Mouse (Mus musculus) erythroblast, adult 5-6 weeks (primary cell): ENCODE data around the gene Slc12a8. TPM values are rescaled to one million over a fixed set of nuclear protein-coding genes. Genes with fewer than 3 reads are reported as not detected.

Experiments used
- ATAC-seq: replicated peaks from 2 replicates; pipeline ENCODE4 v1.8.0; 2016; ENCODE audit warnings: moderate number of reproducible peaks, mild to moderate bottlenecking, moderate TSS enrichment, inconsistent platforms; ENCODE audit not compliant: poor library complexity, low FRiP score, severe bottlenecking
- total RNA-seq, 2 experiments: library from RNA; stranded (forward) in 1 of 2; stranded (reverse) in 1 of 2; fragments of 150-400 nt in 1 of 2; fragments of 200-764, 138-1000 nt in 1 of 2; gene quantifications; 2 replicates each; pipeline versions ENCODE4 v1.2.3 to v1.2.4; 2015 to 2017; ENCODE audit warnings: low replicate concordance in 2 of 2

Slc12a8 gene
- total RNA-seq, 2 experiments from 2014 or later, result not detected

DNA sequence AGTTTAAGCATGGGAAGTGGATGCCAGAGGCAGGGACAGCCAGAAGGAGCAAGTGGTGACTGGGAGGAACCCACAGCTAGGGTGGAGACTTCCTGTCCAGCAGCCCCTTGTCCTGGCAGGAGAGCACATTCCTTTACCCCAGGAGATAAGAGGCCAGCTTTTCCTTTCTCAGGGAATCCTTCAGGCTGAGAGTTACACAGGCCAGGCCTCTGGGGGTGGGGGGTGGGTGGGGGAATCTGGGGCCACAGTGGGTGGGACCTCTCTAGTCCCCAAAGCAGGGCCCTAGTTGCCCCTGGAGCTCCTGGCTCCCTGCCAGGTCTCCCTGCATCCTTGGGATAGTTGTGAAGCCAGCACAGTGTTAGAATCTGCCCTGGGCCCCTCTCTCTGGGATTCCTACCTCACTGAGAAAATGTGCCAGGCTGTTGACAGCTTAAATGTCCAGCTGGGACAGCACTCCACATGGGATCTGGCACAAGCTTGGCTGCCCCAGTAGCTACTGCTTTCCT lies 63.7 kb downstream of the Slc12a8 start:
- ATAC-seq, result no peak

- ATAC-seq, result no peak
Measured at GRCm38 (mm10) chr16:33581661-33582099, 64.6 kb downstream of the Slc12a8 start.

DNA sequence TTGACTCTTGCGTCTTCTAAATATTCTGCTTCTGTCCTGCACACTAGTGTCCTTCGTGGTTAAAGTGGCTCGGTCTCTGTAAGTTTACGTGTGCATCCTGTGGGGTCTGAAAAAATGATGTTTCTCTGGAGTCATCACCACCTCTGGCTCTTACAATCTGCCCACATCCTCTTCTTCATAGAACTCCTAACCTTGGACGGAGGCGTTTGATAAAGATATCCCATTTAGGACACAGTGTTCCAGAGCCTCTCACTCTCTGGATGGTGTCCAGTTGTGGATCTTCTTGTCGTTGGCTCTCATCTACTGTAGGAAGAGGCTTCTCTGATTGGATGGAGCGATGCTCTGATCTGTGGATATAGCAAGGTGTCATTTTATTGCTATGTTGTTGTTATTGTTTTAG lies 65.4 kb downstream of the Slc12a8 start:
- no peak for ATAC-seq

- no peak for ATAC-seq
Measured at GRCm38 (mm10) chr16:33583333-33583732, 66.2 kb downstream of the Slc12a8 start.

- ATAC-seq, result no peak
Measured at GRCm38 (mm10) chr16:33583881-33584454, 66.8 kb downstream of the Slc12a8 start.

DNA sequence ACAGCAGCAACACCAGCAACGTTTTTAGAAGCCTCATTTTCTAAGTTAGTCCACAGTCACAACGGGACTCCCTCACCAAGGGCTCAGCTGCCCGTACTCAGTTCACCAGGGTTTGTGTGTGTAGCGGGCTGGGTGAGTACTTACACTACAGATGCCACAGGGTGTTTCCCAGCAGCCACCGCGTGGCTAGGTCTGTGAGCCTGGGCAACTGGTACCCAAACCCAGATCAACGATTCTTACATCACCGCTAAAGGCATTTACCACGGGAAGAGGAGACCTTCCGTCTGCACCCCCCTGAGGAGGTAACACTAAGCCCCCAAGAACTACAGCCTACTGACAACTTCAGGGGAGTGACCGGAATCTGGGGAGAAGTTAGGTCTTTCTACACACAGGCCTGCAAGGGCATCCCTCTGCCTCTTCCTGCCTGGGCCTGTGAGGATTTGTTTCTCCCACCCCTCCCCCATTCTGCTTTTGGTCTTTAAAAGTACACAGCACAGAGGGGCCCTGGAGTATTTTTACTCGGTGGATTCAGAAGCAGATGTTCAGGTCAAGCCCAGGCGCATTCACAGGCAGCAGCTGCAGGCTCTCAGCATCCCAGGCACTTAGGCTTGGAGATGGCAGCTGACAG lies 67.4 kb downstream of the Slc12a8 start:
- ATAC-seq, result no peak

DNA sequence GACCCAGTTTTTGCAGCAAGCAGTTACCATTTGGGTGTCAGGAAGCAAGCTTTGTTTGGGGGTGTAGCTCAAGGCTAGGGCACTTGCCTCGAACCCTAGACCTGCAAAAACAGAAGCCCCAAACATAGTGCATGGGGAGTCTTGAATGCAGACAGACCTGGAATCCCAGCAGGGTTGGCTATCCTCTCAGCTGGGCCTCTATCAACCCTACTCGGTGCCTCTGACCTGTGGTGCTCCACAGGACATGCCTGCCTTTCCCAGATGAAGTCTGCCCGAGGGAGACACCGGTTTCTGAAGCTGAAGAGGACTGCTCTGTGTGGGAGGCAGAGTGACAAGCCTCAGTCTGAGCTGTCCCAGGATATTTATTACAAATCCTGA lies 67.9 kb downstream of the Slc12a8 start:
- no peak for ATAC-seq

GRCm38 (mm10) chr16:33587283-33588127 lies 70.4 kb downstream of the Slc12a8 start:
- ATAC-seq, result no peak

- ATAC-seq, result no peak
Measured at GRCm38 (mm10) chr16:33588845-33589244, 71.7 kb downstream of the Slc12a8 start.

DNA sequence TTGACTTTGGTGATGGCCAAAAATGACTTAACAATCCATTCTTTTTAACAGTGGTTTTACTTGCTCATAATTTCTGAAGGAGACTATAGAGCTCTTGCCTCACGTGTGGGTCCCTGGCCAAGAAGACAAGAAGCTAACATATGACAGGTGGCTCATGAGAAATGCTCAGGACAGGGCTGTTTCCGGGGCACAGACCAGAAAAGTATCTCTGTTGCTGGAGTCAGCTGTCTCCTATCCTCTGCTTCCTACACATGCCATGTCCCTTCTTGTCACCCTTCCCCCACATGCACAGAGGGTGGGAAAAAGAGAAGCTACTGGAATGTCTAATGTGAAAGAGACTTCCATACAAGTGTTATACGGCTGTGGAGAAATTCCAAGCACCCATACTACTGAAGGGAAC lies 73.3 kb downstream of the Slc12a8 start:
- no peak for ATAC-seq

GRCm38 (mm10) chr16:33591390-33592067 lies 74.4 kb downstream of the Slc12a8 start:
- no peak for ATAC-seq

GRCm38 (mm10) chr16:33592286-33592685 lies 75.2 kb downstream of the Slc12a8 start:
- no peak for ATAC-seq

GRCm38 (mm10) chr16:33593467-33593866 lies 76.3 kb downstream of the Slc12a8 start:
- no peak for ATAC-seq

DNA sequence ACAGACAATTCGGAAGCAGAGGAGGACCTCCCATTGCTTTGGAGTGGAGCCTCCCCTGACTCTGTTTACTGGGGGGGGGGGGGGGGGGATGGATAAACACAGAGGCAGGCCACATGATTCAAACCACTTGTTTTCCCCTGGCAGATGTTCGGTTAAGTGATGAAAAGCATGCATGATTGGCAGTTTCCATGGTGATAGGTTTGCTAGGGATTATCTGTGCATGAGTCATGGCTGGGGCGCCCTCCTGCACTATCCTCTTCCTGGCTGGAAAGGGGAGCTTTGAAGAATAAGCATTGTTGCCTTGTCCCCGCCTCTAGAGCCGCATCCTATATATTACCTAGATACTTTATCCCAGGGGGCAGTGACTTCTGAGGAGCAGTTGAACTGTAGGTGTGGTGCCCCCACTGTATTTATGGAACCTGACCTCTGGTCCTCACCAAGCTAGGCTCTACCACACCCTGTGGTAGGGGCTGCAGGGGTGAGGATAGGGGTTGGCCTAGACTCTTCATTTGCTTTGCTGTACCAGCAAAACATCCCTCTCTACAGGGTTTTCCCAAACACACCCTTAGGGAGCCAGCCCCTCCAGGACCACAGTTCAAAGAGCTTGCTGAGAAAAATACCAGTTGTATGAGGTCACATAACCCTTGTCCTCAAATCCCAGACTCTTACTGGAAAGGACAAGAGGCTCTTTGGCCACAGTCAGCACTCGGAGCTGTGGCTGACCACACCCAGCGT lies 77.1 kb downstream of the Slc12a8 start:
- no peak for ATAC-seq

- ATAC-seq, result no peak
Measured at GRCm38 (mm10) chr16:33595235-33595769, 78.2 kb downstream of the Slc12a8 start.

- no peak for ATAC-seq
Measured at GRCm38 (mm10) chr16:33596213-33596612, 79.1 kb downstream of the Slc12a8 start.

- no peak for ATAC-seq
Measured at GRCm38 (mm10) chr16:33600216-33600615, 83.1 kb downstream of the Slc12a8 start.

GRCm38 (mm10) chr16:33601299-33601698 lies 84.2 kb downstream of the Slc12a8 start:
- ATAC-seq, result no peak
